In the genomic region with DNA sequence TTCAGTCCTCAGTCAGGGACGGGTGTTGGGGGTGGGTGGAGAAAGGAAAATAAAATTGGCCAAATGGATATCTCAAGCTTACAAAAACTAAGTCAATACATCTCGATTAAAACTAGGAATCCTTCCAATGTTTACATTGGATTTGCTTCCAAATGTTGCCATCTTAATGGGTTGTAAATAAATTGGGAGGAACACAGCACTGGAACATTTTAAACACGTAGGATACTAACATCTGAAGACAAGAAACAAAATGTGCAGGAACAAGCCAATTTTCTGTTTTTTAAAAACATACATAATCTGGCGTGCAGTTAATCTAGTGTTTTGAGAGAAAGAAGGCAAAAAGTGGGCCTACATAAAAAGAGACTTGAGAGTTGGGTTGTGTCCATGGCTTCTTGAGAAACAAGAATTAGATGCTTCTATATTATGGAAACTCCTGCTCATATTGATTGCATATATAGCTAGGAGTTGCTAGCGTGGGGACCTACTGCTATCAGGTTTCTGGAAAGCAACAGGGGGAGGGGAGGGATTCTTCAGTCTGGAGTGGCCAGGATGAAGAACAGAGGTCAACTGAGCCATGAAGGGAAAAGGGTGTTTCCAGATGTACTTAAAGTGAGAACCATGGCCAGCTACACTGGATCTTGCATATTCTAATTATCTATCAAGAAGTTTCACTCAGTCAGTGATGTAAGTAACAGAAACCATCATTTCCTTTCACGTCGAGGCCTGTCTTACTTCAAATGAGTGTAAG, we compare ENCODE assay signal across 26 mouse cellular contexts.
DNase-seq lines count a peak whose midpoint lies in the region; ATAC-seq lines count a peak whose summit lies in the region.
"Had no signal": no experiment of that assay in that cellular context is flagged by ENCODE, and none has a peak within 500 bp of the region (broad histone marks: within the 10 kb centered on the region; RNA-seq: fewer than 3 reads in every experiment).

No protein-coding gene starts in this region.

- no peak overlapping the region for H3K4me2 ChIP-seq in kidney, embryonic 15.5 days
- H3K4me2 ChIP-seq in kidney, embryonic 14.5 days (replicated peaks; ENCODE audit: low read depth, low read length) = no peak overlapping the region
- no peak overlapping the region for H3K4me2 ChIP-seq in lung, embryonic 15.5 days
- H3K4me2 ChIP-seq: hindbrain, embryonic 15.5 days; limb, embryonic 12.5 days; liver, embryonic 13.5 days; midbrain, embryonic 15.5 days; neural tube, embryonic 12.5 days had no signal

- no peaks in the 10 kb centered on the region for H3K36me3 ChIP-seq in kidney, embryonic 15.5 days
- H3K36me3 ChIP-seq in kidney, embryonic 14.5 days (ENCODE audit: control insufficient read depth, insufficient read depth, low read length) = no peaks in the 10 kb centered on the region
- no peaks in the 10 kb centered on the region for H3K36me3 ChIP-seq in lung, embryonic 15.5 days
- H3K36me3 ChIP-seq: hindbrain, embryonic 15.5 days; limb, embryonic 12.5 days; liver, embryonic 13.5 days; midbrain, embryonic 15.5 days; neural tube, embryonic 12.5 days had no signal

- DNase-seq in embryo, embryonic 10.5 days (ENCODE audit: low spot score) = peak; percentile 31
- no peak for DNase-seq in embryo, embryonic 9.5 days (ENCODE audit: extremely low spot score)
- no peak for DNase-seq in lung, postnatal 14 days
- DNase-seq in cerebellum, adult 9-11 months = no peak
- DNase-seq: adrenal gland, postnatal 10 days; cerebellum, adult 2 months; cerebellum, postnatal 36 days; forebrain, postnatal 0 days; gastrocnemius, postnatal 14 days; heart, adult 18-20 months; kidney, postnatal 25 days; liver, embryonic 13.5 days; lung, postnatal 4 days; right cerebral cortex, postnatal 25 days; spleen, adult 18-20 months; thymus, adult 18-20 months; thymus, postnatal 36 days had no signal

- peaks cover 32% of the 10 kb centered on the region for H3K4me1 ChIP-seq in kidney, embryonic 15.5 days
- peaks cover 4% of the 10 kb centered on the region; the same call in 1 of the 2 replicates for H3K4me1 ChIP-seq in kidney, embryonic 14.5 days (ENCODE audit: control insufficient read depth, insufficient read depth, low read length)
- H3K4me1 ChIP-seq in lung, embryonic 15.5 days = peaks cover 15% of the 10 kb centered on the region
- H3K4me1 ChIP-seq: hindbrain, embryonic 15.5 days; liver, embryonic 13.5 days; midbrain, embryonic 15.5 days; neural tube, embryonic 12.5 days had no signal

- H3K9ac ChIP-seq in kidney, embryonic 15.5 days = no peak overlapping the region
- H3K9ac ChIP-seq in kidney, embryonic 14.5 days (ENCODE audit: low read depth, low read length) = no peak overlapping the region
- no peak overlapping the region for H3K9ac ChIP-seq in lung, embryonic 15.5 days
- H3K9ac ChIP-seq: forebrain, postnatal 0 days; hindbrain, embryonic 15.5 days; limb, embryonic 12.5 days; liver, embryonic 13.5 days; midbrain, embryonic 15.5 days; neural tube, embryonic 12.5 days had no signal

- ATAC-seq in kidney, embryonic 15.5 days (replicated peaks; ENCODE audit: low FRiP score) = no peak
- ATAC-seq in kidney, embryonic 14.5 days (ENCODE audit: low FRiP score, low TSS enrichment) = no peak
- peak; percentile 54; the same call in 1 of the 2 replicates for ATAC-seq in lung, embryonic 15.5 days (ENCODE audit: borderline replicate concordance, extremely low read depth, low FRiP score, low TSS enrichment)
- ATAC-seq: activated CD4-positive, CD25-positive, alpha-beta regulatory T cell, adult 4 months; forebrain, postnatal 0 days; midbrain, embryonic 15.5 days had no signal

- no peak overlapping the region for H3K4me3 ChIP-seq in kidney, embryonic 15.5 days (replicated peaks)
- no peak overlapping the region for H3K4me3 ChIP-seq in kidney, embryonic 14.5 days (ENCODE audit: low read length)
- H3K4me3 ChIP-seq in lung, embryonic 15.5 days = no peak overlapping the region
- H3K4me3 ChIP-seq: hindbrain, embryonic 15.5 days; layer of hippocampus, adult 2 months; limb, embryonic 12.5 days; liver, embryonic 13.5 days; midbrain, embryonic 15.5 days; neural tube, embryonic 12.5 days had no signal

- no peaks in the 10 kb centered on the region for H3K9me3 ChIP-seq in kidney, embryonic 15.5 days (replicated peaks)
- H3K9me3 ChIP-seq in kidney, embryonic 14.5 days (ENCODE audit: control insufficient read depth, low read length) = no peaks in the 10 kb centered on the region
- no peaks in the 10 kb centered on the region for H3K9me3 ChIP-seq in lung, embryonic 15.5 days
- H3K9me3 ChIP-seq: hindbrain, embryonic 15.5 days; limb, embryonic 12.5 days; liver, embryonic 13.5 days; midbrain, embryonic 15.5 days; neural tube, embryonic 12.5 days had no signal

- no peaks in the 10 kb centered on the region for H3K27me3 ChIP-seq in kidney, embryonic 15.5 days
- no peaks in the 10 kb centered on the region for H3K27me3 ChIP-seq in kidney, embryonic 14.5 days (ENCODE audit: control insufficient read depth, insufficient read depth, low read length)
- H3K27me3 ChIP-seq in lung, embryonic 15.5 days = no peaks in the 10 kb centered on the region
- H3K27me3 ChIP-seq: hindbrain, embryonic 15.5 days; limb, embryonic 12.5 days; liver, embryonic 13.5 days; midbrain, embryonic 15.5 days; neural tube, embryonic 12.5 days had no signal

- WGBS in kidney, embryonic 15.5 days = 57% methylated on average over 7 of the region's 7 CpGs
- WGBS in kidney, embryonic 14.5 days = 56% methylated on average over 7 of the region's 7 CpGs
- 38% methylated on average over 7 of the region's 7 CpGs for WGBS in lung, embryonic 15.5 days

- peak overlapping the region; percentile 65 for H3K27ac ChIP-seq in kidney, embryonic 15.5 days
- no peak overlapping the region; the same call in 1 of the 2 replicates for H3K27ac ChIP-seq in kidney, embryonic 14.5 days (ENCODE audit: low read depth, low read length)
- peak overlapping the region; percentile 86 for H3K27ac ChIP-seq in lung, embryonic 15.5 days
- H3K27ac ChIP-seq: hindbrain, embryonic 15.5 days; layer of hippocampus, adult 2 months; limb, embryonic 12.5 days; liver, embryonic 13.5 days; midbrain, embryonic 15.5 days; neural tube, embryonic 12.5 days had no signal
